Mouse (Mus musculus): ENCODE measurements at regions not wholly inside any gene's neighbourhood (a gene's known extent, or its start where the extent isn't known, plus 50 kb on each side); places are given as distances from the start of the nearest gene placed in this dataset.

GRCm38 (mm10) chr3:101722001-101722400 lies 117.5 kb upstream of the Atp1a1 start:
- TF ChIP-seq FLI1 (IDR thresholded peaks at IDR 0.05; ENCODE audit: low read length) = no peak
- no peak for TF ChIP-seq GATA1 (IDR thresholded peaks at IDR 0.05; ENCODE audit: borderline replicate concordance, low read length)
